Mouse (Mus musculus) MEL (cell line): ENCODE results near the gene Palmd. TPM values are rescaled to one million over a fixed set of nuclear protein-coding genes. Genes with fewer than 3 reads are reported as not detected.

Experiments used
- DNase-seq: peaks from one replicate; pipeline ENCODE4 v3.0.0; 2011; ENCODE audit warnings: low read depth, low spot score
- H3K27ac ChIP-seq: 2 replicates; pipeline ENCODE4 v1.5.1; 2012; ENCODE audit warnings: low read depth, mild to moderate bottlenecking, control low read depth, low read length, moderate library complexity; ENCODE audit not compliant: control insufficient read depth
- H3K27me3 ChIP-seq, 2 experiments: fragments of 150-350 bp in 1 of 2; sonication (generic) in 1 of 2; 2 replicates each; pipeline ENCODE4 v1.6.1; 2012; ENCODE audit warnings: low read length in 2 of 2, mild to moderate bottlenecking in 2 of 2, improper control_type of control experiment in 1 of 2, moderate library complexity in 1 of 2; ENCODE audit not compliant: insufficient read depth in 2 of 2, control insufficient read depth in 1 of 2
- H3K36me3 ChIP-seq, 2 experiments: 2 replicates each; pipeline ENCODE4 v1.6.1; 2012 to 2014; ENCODE audit warnings: low read length in 2 of 2, improper control_type of control experiment in 1 of 2, inconsistent platforms in 1 of 2, mild to moderate bottlenecking in 1 of 2; ENCODE audit not compliant: insufficient read depth in 2 of 2, control insufficient read depth in 1 of 2
- H3K4me1 ChIP-seq, 2 experiments: fragments of 150-350 bp in 1 of 2; sonication (generic) in 1 of 2; 2 replicates each; pipeline ENCODE4 v1.6.1; 2012; ENCODE audit warnings: low read length in 2 of 2, improper control_type of control experiment in 1 of 2, mild to moderate bottlenecking in 1 of 2; ENCODE audit not compliant: insufficient read depth in 2 of 2, control insufficient read depth in 1 of 2
- H3K4me3 ChIP-seq, 2 experiments: fragments of 150-350 bp in 1 of 2; sonication (generic) in 1 of 2; 2 replicates each; pipeline ENCODE4 v1.5.1; 2012; ENCODE audit warnings: low read depth in 2 of 2, low read length in 2 of 2, mild to moderate bottlenecking in 2 of 2, moderate library complexity in 2 of 2, control low read depth in 1 of 2, improper control_type of control experiment in 1 of 2; ENCODE audit not compliant: control insufficient read depth in 1 of 2, insufficient read depth in 1 of 2
- H3K79me2 ChIP-seq: 2 replicates; pipeline ENCODE4 v1.6.1; 2012; ENCODE audit warnings: mild to moderate bottlenecking, low read length, moderate library complexity; ENCODE audit not compliant: control insufficient read depth, poor library complexity, insufficient read depth
- H3K9ac ChIP-seq: 2 replicates; pipeline ENCODE4 v1.6.1; 2012; ENCODE audit warnings: low read depth, mild to moderate bottlenecking, control low read depth, low read length, moderate library complexity; ENCODE audit not compliant: control insufficient read depth, poor library complexity, severe bottlenecking
- H3K9me3 ChIP-seq: fragments of 150-350 bp; sonication (generic); replicated peaks from 2 replicates; pipeline ENCODE4 v1.6.1; 2012; ENCODE audit warnings: mild to moderate bottlenecking, low read length, improper control_type of control experiment, moderate library complexity; ENCODE audit not compliant: insufficient read depth
- BHLHE40 ChIP-seq: IDR thresholded peaks from 2 replicates; pipeline ENCODE4 v1.6.1; 2012; ENCODE audit warnings: low read depth, mild to moderate bottlenecking, inconsistent platforms, low read length, improper control_type of control experiment, borderline replicate concordance
- CHD1 ChIP-seq: IDR thresholded peaks from 2 replicates; pipeline ENCODE4 v1.6.1; 2012; ENCODE audit warnings: low read depth, mild to moderate bottlenecking, inconsistent platforms, low read length, improper control_type of control experiment
- CTCF ChIP-seq, 3 experiments: IDR thresholded peaks in 2 of 3; conservative IDR thresholded peaks in 1 of 3; 2 replicates each; pipeline ENCODE4 v1.5.1; 2011 to 2012; ENCODE audit warnings: low read length in 3 of 3, low read depth in 2 of 3, mild to moderate bottlenecking in 2 of 3, improper control_type of control experiment in 1 of 3, inconsistent platforms in 1 of 3, mixed read lengths in 1 of 3, moderate library complexity in 1 of 3; ENCODE audit not compliant: control insufficient read depth in 1 of 3, insufficient read depth in 1 of 3, poor library complexity in 1 of 3, severe bottlenecking in 1 of 3
- E2F4 ChIP-seq: IDR thresholded peaks from 2 replicates; pipeline ENCODE4 v1.6.1; 2011; ENCODE audit warnings: low read depth, low read length, improper control_type of control experiment, borderline replicate concordance
- ELF1 ChIP-seq: IDR thresholded peaks from 2 replicates; pipeline ENCODE4 v1.6.1; 2014; ENCODE audit warnings: low read depth, mild to moderate bottlenecking, inconsistent platforms, low read length, improper control_type of control experiment, moderate library complexity
- ETS1 ChIP-seq: IDR thresholded peaks from 2 replicates; pipeline ENCODE4 v1.6.1; 2012; ENCODE audit warnings: low read depth, mild to moderate bottlenecking, inconsistent platforms, low read length, improper control_type of control experiment, moderate library complexity
- GABPA ChIP-seq: IDR thresholded peaks from 2 replicates; pipeline ENCODE4 v1.6.1; 2012; ENCODE audit warnings: low read depth, mild to moderate bottlenecking, inconsistent platforms, low read length, improper control_type of control experiment, moderate library complexity
- GATA1 ChIP-seq: IDR thresholded peaks from 2 replicates; pipeline ENCODE4 v1.6.1; 2011; ENCODE audit warnings: low read depth, low read length, improper control_type of control experiment
- HCFC1 ChIP-seq: IDR thresholded peaks from 2 replicates; pipeline ENCODE4 v1.6.1; 2012; ENCODE audit warnings: low read depth, mild to moderate bottlenecking, inconsistent platforms, low read length, improper control_type of control experiment, moderate library complexity
- JUND ChIP-seq: IDR thresholded peaks from 2 replicates; pipeline ENCODE4 v1.6.1; 2011; ENCODE audit warnings: low read depth, mild to moderate bottlenecking, improper control_type of control experiment, low read length
- MAFK ChIP-seq: IDR thresholded peaks from 2 replicates; pipeline ENCODE4 v1.6.1; 2011; ENCODE audit warnings: low read depth, mild to moderate bottlenecking, low read length, improper control_type of control experiment, borderline replicate concordance
- MAZ ChIP-seq: IDR thresholded peaks from 2 replicates; pipeline ENCODE4 v1.6.1; 2012; ENCODE audit warnings: low read depth, mild to moderate bottlenecking, inconsistent platforms, low read length, improper control_type of control experiment
- MYB ChIP-seq: IDR thresholded peaks from 2 replicates; pipeline ENCODE4 v1.6.1; 2011; ENCODE audit warnings: mild to moderate bottlenecking, low read depth, low read length, improper control_type of control experiment
- MYC ChIP-seq: IDR thresholded peaks from 2 replicates; pipeline ENCODE4 v1.6.1; 2011; ENCODE audit warnings: low read depth, mild to moderate bottlenecking, low read length, improper control_type of control experiment, moderate library complexity
- NELFE ChIP-seq: IDR thresholded peaks from 2 replicates; pipeline ENCODE4 v1.6.1; 2011; ENCODE audit warnings: low read depth, low read length, improper control_type of control experiment
- POLR2AphosphoS2 ChIP-seq: IDR thresholded peaks from 2 replicates; pipeline ENCODE4 v1.6.1; 2011; ENCODE audit warnings: low read length, improper control_type of control experiment
- RAD21 ChIP-seq: IDR thresholded peaks from 2 replicates; pipeline ENCODE4 v1.6.1; 2011; ENCODE audit warnings: mild to moderate bottlenecking, low read depth, low read length, improper control_type of control experiment
- SIN3A ChIP-seq: IDR thresholded peaks from 2 replicates; pipeline ENCODE4 v1.6.1; 2012; ENCODE audit warnings: low read length, improper control_type of control experiment, inconsistent platforms
- TAL1 ChIP-seq: IDR thresholded peaks from 2 replicates; pipeline ENCODE4 v1.6.1; 2012; ENCODE audit warnings: mild to moderate bottlenecking, inconsistent platforms, low read length, moderate library complexity, mixed read lengths
- TCF12 ChIP-seq: IDR thresholded peaks from 2 replicates; pipeline ENCODE4 v1.6.1; 2014; ENCODE audit warnings: low read depth, mild to moderate bottlenecking, inconsistent platforms, low read length, improper control_type of control experiment, moderate library complexity
- UBTF ChIP-seq: IDR thresholded peaks from 2 replicates; pipeline ENCODE4 v1.6.1; 2012; ENCODE audit warnings: low read depth, mild to moderate bottlenecking, inconsistent platforms, low read length, improper control_type of control experiment, moderate library complexity, borderline replicate concordance; ENCODE audit not compliant: insufficient read depth
- USF1 ChIP-seq: IDR thresholded peaks from 2 replicates; pipeline ENCODE4 v1.6.1; 2014; ENCODE audit warnings: low read depth, mild to moderate bottlenecking, inconsistent platforms, low read length, improper control_type of control experiment, moderate library complexity
- USF2 ChIP-seq, 2 experiments: IDR thresholded peaks; 2 replicates each; pipeline ENCODE4 v1.6.1; 2011 to 2012; ENCODE audit warnings: improper control_type of control experiment in 2 of 2, low read length in 2 of 2, borderline replicate concordance in 1 of 2, inconsistent platforms in 1 of 2, low read depth in 1 of 2, mild to moderate bottlenecking in 1 of 2; ENCODE audit not compliant: insufficient read depth in 1 of 2
- ZNF384 ChIP-seq: IDR thresholded peaks from 2 replicates; pipeline ENCODE4 v1.6.1; 2012; ENCODE audit warnings: low read depth, mild to moderate bottlenecking, inconsistent platforms, low read length, improper control_type of control experiment
- polyA plus RNA-seq, 2 experiments: library from polyadenylated mRNA; stranded (reverse) in 1 of 2; unstranded in 1 of 2; fragments of >175 nt in 1 of 2; fragments of >200 nt in 1 of 2; gene quantifications; 2 replicates each; pipeline versions ENCODE4 v1.2.1 to v1.2.4; 2012; ENCODE audit warnings: low replicate concordance in 2 of 2, low read depth in 1 of 2; ENCODE audit not compliant: insufficient read length in 2 of 2, insufficient read depth in 1 of 2, missing spikeins in 1 of 2
- total RNA-seq: library from RNA; depleted of rRNA; stranded (reverse); fragments of 300-350 nt; gene quantifications from 2 replicates; pipeline ENCODE4 v1.2.3, GENCODE M21; 2012

The Palmd gene
- total and polyA plus RNA-seq, 3 experiments = 0.08 TPM; not detected in 2

GRCm38 (mm10) chr3:116921535-116921934, 47.3 kb downstream of the Palmd start:
- Histone ChIP-seq H3K27me3 (no peaks in the 10 kb centered on the region; a peak in 1 of 4 replicates), H3K79me2 (no peaks in the 10 kb centered on the region), H3K27ac (no peak overlapping the region), H3K9ac (no peak overlapping the region), H3K9me3 (no peaks in the 10 kb centered on the region), H3K36me3 (no peaks in the 10 kb centered on the region), H3K4me1 (no peaks in the 10 kb centered on the region), H3K4me3 (no peak overlapping the region)
- no peak for DNase-seq
- TF ChIP-seq POLR2AphosphoS2 = no peak
- no peak for TF ChIP-seq GABPA
- no peak for TF ChIP-seq CTCF (IDR thresholded peaks at IDR 0.05 in 2 of 3, conservative IDR thresholded peaks at IDR 0.05 in 1 of 3; ENCODE audit: control insufficient read depth in 1 of 3, insufficient read depth in 1 of 3, low read depth in 2 of 3, low read length in 3 of 3, poor library complexity in 1 of 3, severe bottlenecking in 1 of 3)
- TF ChIP-seq USF2 (IDR thresholded peaks at IDR 0.05; ENCODE audit: borderline replicate concordance in 1 of 2, insufficient read depth in 1 of 2, low read depth in 1 of 2, low read length in 2 of 2) = no peak
- TF ChIP-seq CHD1 = no peak
- no peak for TF ChIP-seq ELF1
- TF ChIP-seq MYB = no peak
- no peak for TF ChIP-seq ZNF384

DNA sequence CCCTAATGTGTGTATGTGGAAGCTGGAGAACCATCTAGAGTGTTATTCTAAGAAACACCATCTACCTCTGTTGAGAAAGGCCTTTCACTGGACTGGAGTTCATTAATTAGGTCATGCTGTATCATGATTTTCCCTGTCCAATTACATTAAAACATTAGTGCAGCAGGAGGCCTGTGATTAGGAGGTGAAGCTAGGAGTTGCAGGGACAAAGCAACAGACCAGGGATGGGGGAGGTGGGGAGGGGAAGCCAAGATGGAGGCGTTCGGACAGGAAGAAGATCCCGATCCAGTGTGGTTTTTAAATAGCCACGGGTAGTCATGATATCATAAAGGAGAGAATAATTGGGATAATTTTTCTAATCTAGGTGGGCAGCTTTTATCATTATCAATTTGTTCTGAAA, 51.8 kb downstream of the Palmd start:
- Histone ChIP-seq H3K9ac (no peak overlapping the region), H3K4me3 (no peak overlapping the region)
- no peak for TF ChIP-seq CTCF (IDR thresholded peaks at IDR 0.05 in 2 of 3, conservative IDR thresholded peaks at IDR 0.05 in 1 of 3; ENCODE audit: control insufficient read depth in 1 of 3, insufficient read depth in 1 of 3, low read depth in 2 of 3, low read length in 3 of 3, poor library complexity in 1 of 3, severe bottlenecking in 1 of 3)
- no peak for TF ChIP-seq HCFC1
- no peak for TF ChIP-seq USF1
- no peak for TF ChIP-seq CHD1
- no peak for TF ChIP-seq E2F4
- TF ChIP-seq USF2 (IDR thresholded peaks at IDR 0.05; ENCODE audit: borderline replicate concordance in 1 of 2, insufficient read depth in 1 of 2, low read depth in 1 of 2, low read length in 2 of 2) = no peak
- TF ChIP-seq UBTF = no peak
- no peak for TF ChIP-seq MAZ
- no peak for TF ChIP-seq GATA1
- TF ChIP-seq TCF12 = no peak
- TF ChIP-seq RAD21 = no peak
- no peak for TF ChIP-seq NELFE
- TF ChIP-seq ETS1 = no peak
- TF ChIP-seq SIN3A = no peak
- TF ChIP-seq ELF1 = no peak
- TF ChIP-seq MAFK = no peak
- no peak for TF ChIP-seq JUND
- TF ChIP-seq MYC = no peak
- no peak for TF ChIP-seq BHLHE40
- TF ChIP-seq TAL1 = no peak
- TF ChIP-seq, all 39 proteins: peak for 0
- H3K27ac ChIP-seq = no peak overlapping the region
- no peaks in the 10 kb centered on the region for H3K4me1 ChIP-seq
- no peaks in the 10 kb centered on the region; a peak in 1 of 4 replicates for H3K27me3 ChIP-seq
- no peaks in the 10 kb centered on the region for H3K9me3 ChIP-seq
- DNase-seq = no peak
- H3K79me2 ChIP-seq = no peaks in the 10 kb centered on the region
- no peaks in the 10 kb centered on the region for H3K36me3 ChIP-seq
